Mouse (Mus musculus) lung, postnatal 14 days (tissue): ENCODE results near the gene Rbm10.

Source experiments
- DNase-seq: peaks from one replicate; pipeline ENCODE4 v3.0.0; 2021

Rbm10 gene

GRCm38 (mm10) chrX:20617176-20617902, at the start of gene Rbm10, which contains the start of gene Ndufb11:
Gene Rbm10, plus strand, starts transcription at chrX:20617503.
Gene Ndufb11, minus strand, starts transcription at chrX:20617619.
- DNase-seq = peak; percentile 74

GRCm38 (mm10) chrX:20571024-20571423, 46.3 kb upstream of the Rbm10 start:
- DNase-seq = peak; percentile 1

DNA sequence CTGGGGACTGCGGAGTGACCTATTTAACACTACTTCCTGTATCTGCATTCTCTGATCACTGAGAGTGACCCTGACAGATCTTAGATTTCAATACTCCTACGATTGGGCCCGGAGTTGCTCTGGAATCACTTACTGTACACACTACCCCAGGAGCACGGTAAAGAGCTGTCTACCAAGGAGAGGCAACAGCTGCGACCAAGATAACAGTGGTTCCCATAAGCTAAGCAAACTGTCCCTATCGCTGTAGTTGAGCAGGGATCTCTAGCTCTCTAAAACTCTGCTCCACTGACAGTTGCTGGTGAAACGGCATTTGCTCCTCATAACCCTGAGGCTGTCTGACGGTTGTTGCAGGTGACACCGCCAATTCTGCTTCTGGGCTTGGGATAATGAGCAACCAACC, 44.6 kb upstream of the Rbm10 start:
- no peak for DNase-seq

- no peak for DNase-seq
Measured at GRCm38 (mm10) chrX:20573927-20574326, 43.4 kb upstream of the Rbm10 start.

DNA sequence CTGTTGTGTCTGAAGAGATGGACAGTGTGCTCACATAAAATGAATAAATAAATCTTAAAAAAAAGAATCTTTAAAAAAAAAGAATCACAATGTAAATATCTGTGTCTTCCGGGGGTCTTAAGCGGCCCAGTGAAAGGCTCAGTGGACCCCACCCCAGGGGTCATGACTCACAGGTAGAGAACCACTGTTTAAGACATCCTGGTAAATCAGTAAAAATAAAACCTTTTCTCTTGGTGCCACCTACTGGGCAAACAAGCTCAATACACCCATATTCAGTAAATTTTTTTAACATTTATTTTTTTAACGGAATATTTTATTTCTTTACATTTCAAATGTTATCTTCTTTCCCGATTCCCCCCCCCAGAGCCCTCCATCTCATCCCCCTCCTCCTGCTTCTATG, 29.3 kb upstream of the Rbm10 start:
- DNase-seq = peak; percentile 0

GRCm38 (mm10) chrX:20608500-20608899, 8.8 kb upstream of the Rbm10 start:
- DNase-seq = no peak

- DNase-seq = no peak
Measured at GRCm38 (mm10) chrX:20616861-20617175, 485 bp upstream of the Rbm10 start.

DNA sequence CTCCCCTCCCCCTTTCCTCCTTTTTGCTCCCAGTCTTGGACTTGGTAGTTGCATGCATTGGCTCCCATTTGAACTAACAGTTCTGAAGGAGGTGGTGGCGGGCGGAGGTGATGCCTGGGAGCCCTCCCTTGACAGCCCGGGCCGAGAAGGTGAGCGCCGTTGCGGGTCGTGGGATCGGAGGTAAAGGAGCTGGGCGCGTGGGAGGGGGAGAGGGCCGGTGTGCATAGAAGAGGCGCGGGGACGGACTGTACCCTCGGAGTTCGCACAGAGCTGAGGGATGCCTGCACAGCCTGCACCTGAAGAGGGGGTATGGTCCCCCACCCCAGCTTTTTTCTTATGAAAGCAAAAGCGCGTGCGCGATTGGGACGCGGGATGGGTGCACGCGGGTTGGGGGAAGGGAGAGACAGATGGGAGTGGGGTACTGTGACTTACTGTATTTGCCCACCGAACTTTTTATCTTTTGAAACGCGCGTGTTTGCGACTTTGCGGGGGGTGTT, 648 bp downstream of the Rbm10 start:
- peak; percentile 12 for DNase-seq

DNA sequence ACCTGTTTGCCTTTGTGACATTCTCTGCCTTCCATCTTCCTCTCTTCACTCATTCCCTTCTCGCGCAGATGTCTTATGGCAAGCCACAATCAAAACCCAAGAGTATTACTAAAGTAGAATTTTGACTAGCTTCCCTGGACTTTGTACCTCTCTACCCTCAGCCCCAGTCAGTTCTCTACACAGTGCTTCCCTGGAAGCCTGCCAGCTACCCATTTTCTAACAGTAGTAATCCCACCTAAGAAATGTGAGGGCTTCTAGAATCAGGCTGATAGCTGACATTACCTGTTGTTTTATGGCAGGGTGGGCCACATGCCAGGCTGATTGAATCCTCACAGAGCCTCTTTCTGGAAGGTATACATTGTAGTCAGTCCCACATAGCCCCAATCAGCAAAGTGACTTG, 20.8 kb downstream of the Rbm10 start:
- DNase-seq = no peak

DNA sequence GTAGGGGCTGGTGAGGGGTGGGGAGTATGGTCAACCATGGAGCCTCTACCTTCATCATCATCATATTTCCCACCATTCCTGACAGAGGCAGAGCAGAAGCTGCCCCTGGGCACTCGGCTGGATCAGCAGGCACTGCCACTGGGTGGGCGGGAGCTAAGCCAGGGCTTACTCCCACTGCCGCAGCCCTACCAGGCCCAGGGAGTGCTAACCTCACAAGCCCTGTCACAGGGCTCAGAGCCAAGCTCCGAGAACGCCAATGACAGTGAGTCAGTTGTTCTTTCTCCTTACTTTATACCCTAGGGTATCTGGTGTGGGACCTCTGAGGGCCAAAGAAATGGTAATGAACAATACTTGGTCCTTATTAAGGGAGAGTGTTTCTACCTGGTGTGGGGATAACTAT, 27.5 kb downstream of the Rbm10 start:
- no peak for DNase-seq

DNA sequence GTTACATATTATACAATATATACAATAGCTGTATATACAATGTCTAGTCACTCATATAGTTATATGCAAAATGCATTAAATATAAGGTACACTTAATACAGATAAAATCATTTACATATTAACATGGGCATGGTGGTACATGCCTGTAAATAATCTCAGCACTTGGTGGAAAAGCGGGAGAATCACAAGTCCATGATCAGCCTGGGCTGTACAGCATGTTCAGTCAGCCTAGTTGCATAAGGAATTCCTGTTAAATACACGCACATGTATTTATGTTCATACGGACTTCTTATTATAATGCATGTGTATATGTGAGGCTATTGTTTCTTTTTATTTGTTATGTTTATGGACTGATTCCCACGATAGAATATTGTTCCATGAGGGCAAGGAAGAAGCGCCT, 40.3 kb downstream of the Rbm10 start:
- no peak for DNase-seq

- DNase-seq = peak; percentile 68
Measured at GRCm38 (mm10) chrX:20658026-20658652, 40.8 kb downstream of the Rbm10 start, which contains the start of gene Uba1. Gene Uba1, plus strand, starts transcription at chrX:20658326.

DNA sequence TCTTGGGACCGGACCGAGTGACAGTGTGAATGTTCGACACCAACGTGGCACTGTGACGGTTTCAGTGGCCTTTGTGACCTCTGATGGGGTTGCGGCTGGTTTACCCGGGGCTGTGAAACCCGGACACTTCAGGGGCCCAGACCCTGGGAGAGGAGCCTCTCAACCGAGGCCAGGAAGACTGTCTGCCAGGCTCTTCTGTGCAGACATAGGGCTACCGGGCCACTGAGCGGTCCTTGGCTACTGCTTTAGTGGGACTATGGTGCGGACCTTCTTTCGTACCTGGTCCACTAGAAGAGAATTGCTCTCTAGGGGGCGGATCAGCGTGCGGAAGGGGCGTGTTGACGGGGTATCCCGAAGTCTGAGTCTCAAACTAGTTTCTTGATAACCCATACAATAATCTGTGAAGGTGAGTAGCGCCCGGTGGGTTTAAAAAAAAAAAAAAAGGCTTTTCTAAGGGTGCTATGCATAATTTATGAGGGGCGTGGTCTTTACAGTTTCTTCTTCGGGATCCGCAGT, 41.6 kb downstream of the Rbm10 start:
- no peak for DNase-seq

DNA sequence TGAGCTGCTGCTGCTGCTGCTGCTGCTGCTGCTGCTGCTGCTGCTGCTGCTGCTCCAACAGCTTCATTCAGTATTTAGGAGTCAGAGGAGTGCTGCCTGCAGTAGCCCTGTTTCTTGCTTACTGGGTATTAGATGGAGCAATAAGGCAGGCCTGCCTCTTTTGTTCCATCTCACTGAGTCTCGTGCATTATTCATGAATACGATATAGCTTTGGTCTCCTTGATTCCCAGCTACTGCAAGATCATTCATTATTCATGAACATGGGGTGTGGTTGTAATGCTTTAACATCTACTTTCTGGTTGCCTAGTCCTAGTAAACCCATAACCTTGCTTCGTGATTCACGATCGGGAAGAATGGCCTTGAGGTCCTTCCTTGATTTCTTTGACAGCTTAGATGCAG, 45.0 kb downstream of the Rbm10 start:
- no peak for DNase-seq

DNA sequence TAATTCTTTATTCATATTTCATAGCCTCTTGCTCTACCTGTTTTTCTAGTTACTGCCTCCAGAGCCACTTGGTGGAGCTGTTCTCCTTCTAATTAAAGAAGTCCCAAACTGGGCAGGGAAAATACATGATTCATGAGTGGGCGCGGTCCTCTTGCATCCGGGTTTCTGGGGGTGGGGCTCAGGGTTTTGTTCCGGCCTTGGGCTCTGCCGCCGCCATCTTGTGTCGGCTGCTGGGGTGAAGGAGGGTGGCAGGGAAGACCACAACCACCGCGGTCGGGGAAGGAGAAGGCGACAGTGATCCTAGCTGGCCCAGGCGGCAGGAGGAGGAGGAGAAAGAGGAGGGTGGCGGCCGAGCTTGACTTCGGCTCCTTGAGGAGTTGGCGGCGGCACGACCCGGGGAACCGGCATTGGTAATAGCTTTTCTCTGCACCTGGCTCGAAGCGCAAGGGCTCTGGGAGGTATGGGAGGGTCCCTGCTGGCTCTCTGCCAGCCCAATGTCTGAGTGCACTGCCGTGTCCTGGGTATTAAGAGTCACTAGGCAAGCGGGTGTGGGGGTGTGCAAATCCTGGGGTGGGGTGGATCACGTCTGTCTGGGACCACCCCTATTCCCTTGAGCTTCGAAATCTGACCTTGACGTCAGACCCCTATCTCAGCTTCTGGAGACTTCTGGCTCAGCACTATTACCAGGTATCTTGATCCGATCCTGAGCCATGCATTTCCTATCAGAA, 45.6 kb downstream of the Rbm10 start:
- DNase-seq = peak; percentile 86

DNA sequence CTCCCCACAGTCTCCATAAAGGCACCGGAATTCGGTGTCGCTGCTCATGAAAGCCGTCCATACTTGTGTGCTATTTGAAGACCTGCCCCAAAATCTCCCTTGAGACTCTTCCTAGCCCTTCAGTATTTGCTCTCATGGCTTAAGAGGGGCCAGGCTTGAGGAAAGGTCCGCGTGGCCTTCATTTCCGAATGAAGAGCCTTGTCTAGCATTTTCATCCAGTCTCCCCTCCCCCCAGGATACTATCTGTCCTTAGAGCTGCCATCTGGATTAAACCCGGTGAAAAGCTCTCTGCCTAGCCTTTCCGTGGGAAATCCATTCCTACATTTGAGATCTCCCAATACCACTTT, 46.1 kb downstream of the Rbm10 start:
- DNase-seq = no peak

- peak; percentile 86 for DNase-seq
Measured at GRCm38 (mm10) chrX:20687519-20688067, 70.3 kb downstream of the Rbm10 start, which contains the start of gene Cdk16. Gene Cdk16, plus strand, starts transcription at chrX:20687954.

DNA sequence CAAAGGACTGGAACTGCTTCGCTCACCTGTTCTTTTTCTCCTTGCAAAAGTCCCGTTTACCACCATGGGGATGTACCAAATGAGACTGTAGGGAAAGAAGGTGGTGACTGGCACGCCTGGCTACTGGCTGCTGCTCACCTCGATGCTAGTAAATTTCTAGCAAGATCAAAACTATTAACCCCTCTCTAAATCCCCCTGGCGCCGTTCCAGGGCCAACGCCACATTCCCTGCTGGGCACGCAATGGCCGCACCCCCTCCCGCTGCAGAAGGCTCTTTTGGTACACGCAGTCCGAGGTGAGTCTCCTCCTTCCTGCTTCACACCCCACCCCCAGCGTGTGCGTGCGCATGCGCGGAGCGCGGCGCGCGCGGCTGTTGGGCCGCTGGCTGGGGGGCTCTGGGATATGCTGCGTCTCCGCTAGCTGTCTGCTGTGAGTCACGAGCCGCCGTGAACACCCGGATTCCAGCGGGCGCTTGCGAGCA, 70.8 kb downstream of the Rbm10 start:
- peak; percentile 76 for DNase-seq

GRCm38 (mm10) chrX:20688615-20689014, 71.3 kb downstream of the Rbm10 start:
- DNase-seq = peak; percentile 57

DNA sequence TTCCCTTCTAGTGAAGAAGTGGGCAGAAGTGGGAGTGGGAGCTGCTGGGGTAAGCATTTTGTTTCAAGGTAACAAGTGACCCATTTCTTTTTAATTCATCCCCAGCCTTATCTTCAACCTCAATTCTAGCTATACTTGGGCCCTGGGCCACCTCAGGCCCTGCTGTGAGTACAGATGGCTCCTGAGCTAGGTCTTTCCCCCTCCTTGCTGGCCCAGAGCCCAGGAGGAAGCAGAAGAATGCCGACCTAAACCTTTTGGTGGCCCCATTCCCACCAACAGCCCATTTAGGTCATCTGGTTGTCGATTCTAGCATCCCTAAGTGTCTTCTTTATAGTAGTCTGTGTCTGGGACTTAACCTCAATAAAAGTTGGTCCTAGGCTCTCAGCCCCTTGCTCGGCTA, 74.3 kb downstream of the Rbm10 start:
- DNase-seq = no peak

DNA sequence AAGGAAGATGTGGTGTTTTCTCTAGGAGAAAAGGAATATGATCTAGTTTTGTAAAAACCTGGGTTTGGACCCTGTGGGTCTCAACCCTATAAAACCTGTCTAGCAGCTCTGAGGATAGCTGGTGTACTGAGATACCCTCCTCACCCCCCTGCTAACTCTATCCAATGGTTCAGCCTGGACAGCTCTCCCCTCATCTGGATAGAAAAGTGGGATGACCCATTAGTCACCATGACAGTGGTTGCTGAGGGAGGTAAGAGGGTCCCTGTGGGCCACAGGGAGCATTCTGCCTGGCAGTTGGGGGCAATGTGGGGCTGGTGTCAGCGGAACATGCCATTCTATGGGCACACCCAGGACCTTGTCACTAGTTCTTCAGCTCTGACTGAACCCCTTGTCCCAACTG, 75.3 kb downstream of the Rbm10 start:
- no peak for DNase-seq

DNA sequence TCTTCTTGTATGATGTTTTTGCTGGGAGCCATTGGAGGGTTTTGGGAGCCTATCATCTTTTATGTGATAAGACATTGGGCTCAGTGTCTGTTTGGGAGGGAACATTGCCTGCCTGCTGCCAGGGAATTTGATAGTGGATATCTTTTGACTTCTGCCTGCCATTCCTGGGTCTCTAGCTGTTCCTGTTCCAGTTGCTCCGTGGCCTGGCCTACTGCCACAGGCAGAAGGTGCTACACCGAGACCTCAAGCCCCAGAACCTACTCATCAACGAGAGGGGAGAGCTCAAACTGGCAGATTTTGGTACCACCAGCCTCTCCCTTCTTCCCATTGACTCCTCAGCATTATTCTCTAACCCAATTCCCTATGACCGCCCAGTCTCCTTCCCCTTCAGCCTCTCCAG, 78.5 kb downstream of the Rbm10 start:
- no peak for DNase-seq
